Mouse (Mus musculus): Measurements from ENCODE around the gene Gas8. TPM values are rescaled to one million over a fixed set of nuclear protein-coding genes. Genes with fewer than 3 reads are reported as not detected.
"Not testable (repeated sequence)": the region's sequence is repeated elsewhere in the genome, so short reads cannot be mapped to it uniquely, and the experiment has no call there.

Gas8 gene
- polyA plus RNA-seq, 1 experiment from 2014 or later: 27.1 TPM

GRCm38 (mm10) chr8:123520048-123520447, 1.4 kb downstream of the Gas8 start:
- H3K9ac ChIP-seq (ENCODE audit: low read depth, low read length); H3K4me2 ChIP-seq (ENCODE audit: low read length); DNase-seq (ENCODE audit: low spot score); H3K9me3 ChIP-seq (replicated peaks; ENCODE audit: low read length); H3K27ac ChIP-seq; ATAC-seq (replicated peaks; ENCODE audit: low FRiP score, low read depth); H3K4me1 ChIP-seq (replicated peaks; ENCODE audit: insufficient read depth, low read length); H3K4me3 ChIP-seq (replicated peaks; ENCODE audit: low read depth, low read length); H3K27me3 ChIP-seq (ENCODE audit: insufficient read depth, low read length): not testable (repeated sequence)
- peak; percentile 17; the same call in 1 of the 2 replicates for TF ChIP-seq CTCF (IDR thresholded peaks at IDR 0.05; ENCODE audit: low read depth)
- H3K36me3 ChIP-seq (ENCODE audit: insufficient read depth, low read length): peaks cover 36% of the 10 kb centered on the region
- whole genome bisulfite sequencing: 93% methylated on average over 1 of the region's 1 CpGs

- no peak for ATAC-seq (replicated peaks; ENCODE audit: low FRiP score, low read depth)
- peaks cover 64% of the 10 kb centered on the region for H3K36me3 ChIP-seq (ENCODE audit: insufficient read depth, low read length)
- H3K27me3 ChIP-seq (ENCODE audit: insufficient read depth, low read length): no peaks in the 10 kb centered on the region
- no peak for DNase-seq (ENCODE audit: low spot score)
- H3K4me1 ChIP-seq (replicated peaks; ENCODE audit: insufficient read depth, low read length): no peaks in the 10 kb centered on the region
- no peak overlapping the region for H3K27ac ChIP-seq
- no peak for TF ChIP-seq CTCF (IDR thresholded peaks at IDR 0.05; ENCODE audit: low read depth)
- no peak overlapping the region for H3K9ac ChIP-seq (ENCODE audit: low read depth, low read length)
- no peak overlapping the region for H3K4me2 ChIP-seq (ENCODE audit: low read length)
- no peak overlapping the region for H3K4me3 ChIP-seq (replicated peaks; ENCODE audit: low read depth, low read length)
- H3K9me3 ChIP-seq (replicated peaks; ENCODE audit: low read length): no peaks in the 10 kb centered on the region
- WGBS: 92% methylated on average over 25 of the region's 25 CpGs
Observed at GRCm38 (mm10) chr8:123527720-123528489, 9.3 kb downstream of the Gas8 start.

GRCm38 (mm10) chr8:123536242-123536989, 17.8 kb downstream of the Gas8 start:
- DNase-seq (ENCODE audit: low spot score) (no peak), ATAC-seq (replicated peaks; ENCODE audit: low FRiP score, low read depth) (peak; percentile 21; the same call in 1 of the 2 replicates)
- Histone ChIP-seq H3K27ac (no peak overlapping the region), H3K27me3 (ENCODE audit: insufficient read depth, low read length) (no peaks in the 10 kb centered on the region), H3K36me3 (ENCODE audit: insufficient read depth, low read length) (peaks cover 36% of the 10 kb centered on the region), H3K4me2 (ENCODE audit: low read length) (no peak overlapping the region), H3K4me3 (replicated peaks; ENCODE audit: low read depth, low read length) (no peak overlapping the region), H3K9ac (ENCODE audit: low read depth, low read length) (no peak overlapping the region), H3K9me3 (replicated peaks; ENCODE audit: low read length) (no peaks in the 10 kb centered on the region), H3K4me1 (replicated peaks; ENCODE audit: insufficient read depth, low read length) (no peaks in the 10 kb centered on the region)
- 0 out of 2 replicates have a peak, but pooled peaks have one; percentile 4 for TF ChIP-seq CTCF (IDR thresholded peaks at IDR 0.05; ENCODE audit: low read depth)
- 89% methylated on average over 9 of the region's 9 CpGs for WGBS

- Histone ChIP-seq H3K4me2 (ENCODE audit: low read length) (no peak overlapping the region), H3K4me1 (replicated peaks; ENCODE audit: insufficient read depth, low read length) (no peaks in the 10 kb centered on the region), H3K27me3 (ENCODE audit: insufficient read depth, low read length) (no peaks in the 10 kb centered on the region), H3K9ac (ENCODE audit: low read depth, low read length) (no peak overlapping the region), H3K36me3 (ENCODE audit: insufficient read depth, low read length) (peaks cover 31% of the 10 kb centered on the region), H3K9me3 (replicated peaks; ENCODE audit: low read length) (no peaks in the 10 kb centered on the region), H3K27ac (no peak overlapping the region), H3K4me3 (replicated peaks; ENCODE audit: low read depth, low read length) (no peak overlapping the region)
- no peak; the same call in 1 of the 2 replicates for ATAC-seq (replicated peaks; ENCODE audit: low FRiP score, low read depth)
- no peak for DNase-seq (ENCODE audit: low spot score)
- no peak for TF ChIP-seq CTCF (IDR thresholded peaks at IDR 0.05; ENCODE audit: low read depth)
- 38% methylated on average over 10 of the region's 10 CpGs for WGBS
Observed at GRCm38 (mm10) chr8:123536990-123537380, 18.4 kb downstream of the Gas8 start.

- not testable (repeated sequence) for ATAC-seq (replicated peaks; ENCODE audit: low FRiP score, low read depth)
- WGBS: 66% methylated on average over 6 of the region's 14 CpGs
Observed at GRCm38 (mm10) chr8:123537641-123538040, 19.0 kb downstream of the Gas8 start.

GRCm38 (mm10) chr8:123564221-123564620, 45.6 kb downstream of the Gas8 start:
- H3K27ac ChIP-seq; H3K4me3 ChIP-seq (replicated peaks; ENCODE audit: low read depth, low read length); H3K9me3 ChIP-seq (replicated peaks; ENCODE audit: low read length); H3K27me3 ChIP-seq (ENCODE audit: insufficient read depth, low read length); H3K9ac ChIP-seq (ENCODE audit: low read depth, low read length); H3K4me1 ChIP-seq (replicated peaks; ENCODE audit: insufficient read depth, low read length); ATAC-seq (replicated peaks; ENCODE audit: low FRiP score, low read depth); H3K4me2 ChIP-seq (ENCODE audit: low read length); H3K36me3 ChIP-seq (ENCODE audit: insufficient read depth, low read length); DNase-seq (ENCODE audit: low spot score): not testable (repeated sequence)
- WGBS: no CpG with 5 or more reads among the region's 45 CpGs

More at GRCm38 (mm10) chr8:123537641-123538040, 19.0 kb downstream of the Gas8 start:
- not testable (repeated sequence) for H3K9me3 ChIP-seq (replicated peaks; ENCODE audit: low read length); H3K27ac ChIP-seq; H3K4me2 ChIP-seq (ENCODE audit: low read length); DNase-seq (ENCODE audit: low spot score); H3K27me3 ChIP-seq (ENCODE audit: insufficient read depth, low read length); H3K4me3 ChIP-seq (replicated peaks; ENCODE audit: low read depth, low read length); H3K4me1 ChIP-seq (replicated peaks; ENCODE audit: insufficient read depth, low read length); H3K9ac ChIP-seq (ENCODE audit: low read depth, low read length)
- H3K36me3 ChIP-seq (ENCODE audit: insufficient read depth, low read length): peaks cover 29% of the 10 kb centered on the region

DNA sequence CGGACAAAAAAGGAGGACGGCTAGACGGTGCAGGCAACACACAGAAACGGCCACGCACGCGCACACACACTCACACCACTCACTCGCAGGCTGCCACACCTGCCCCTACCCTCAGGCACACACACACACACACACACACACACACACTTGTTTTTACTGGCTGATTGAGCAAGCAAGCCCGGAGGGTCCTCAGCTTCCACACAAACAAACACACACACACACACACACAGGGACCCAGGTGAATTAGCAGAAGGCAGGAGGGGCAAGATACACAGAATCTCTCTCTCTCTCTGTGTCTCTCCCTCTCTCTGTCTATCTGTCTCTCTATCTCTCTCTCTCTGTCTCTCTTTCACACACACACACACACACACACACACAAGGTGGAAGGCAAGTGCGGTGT, 56.8 kb downstream of the Gas8 start:
- not testable (repeated sequence) for DNase-seq (ENCODE audit: low spot score); H3K4me1 ChIP-seq (replicated peaks; ENCODE audit: insufficient read depth, low read length); H3K4me3 ChIP-seq (replicated peaks; ENCODE audit: low read depth, low read length); H3K9ac ChIP-seq (ENCODE audit: low read depth, low read length); H3K9me3 ChIP-seq (replicated peaks; ENCODE audit: low read length); H3K36me3 ChIP-seq (ENCODE audit: insufficient read depth, low read length); H3K27ac ChIP-seq; H3K27me3 ChIP-seq (ENCODE audit: insufficient read depth, low read length); H3K4me2 ChIP-seq (ENCODE audit: low read length); ATAC-seq (replicated peaks; ENCODE audit: low FRiP score, low read depth)
- 60% methylated on average over 1 of the region's 10 CpGs for WGBS

Data from kidney, postnatal 0 days (tissue).